Mouse (Mus musculus) lung, embryonic 16.5 days (tissue): Measurements from ENCODE around the gene Cdc42bpa. TPM values are rescaled to one million over a fixed set of nuclear protein-coding genes. Genes with fewer than 3 reads are reported as not detected.

Source experiments
- ATAC-seq: fragments of 200-750 bp; cut with Nextera tagmentation; 2 replicates; pipeline ENCODE4 v1.8.0; 2017; ENCODE audit warnings: low read depth, mild to moderate bottlenecking, moderate library complexity
- H3K27ac ChIP-seq: fragments of 300-500 bp; sonication (generic); 2 replicates; pipeline ENCODE4 v1.5.1; 2014; ENCODE audit warnings: mild to moderate bottlenecking, control low read depth, low read length
- H3K27me3 ChIP-seq: fragments of 300-500 bp; sonication (generic); 2 replicates; pipeline ENCODE4 v1.6.1; 2014; ENCODE audit warnings: low read depth, low read length, mixed read lengths; ENCODE audit not compliant: control insufficient read depth, insufficient read depth
- H3K36me3 ChIP-seq: fragments of 300-500 bp; sonication (generic); 2 replicates; pipeline ENCODE4 v1.6.1; 2014; ENCODE audit warnings: low read length; ENCODE audit not compliant: control insufficient read depth, insufficient read depth
- H3K4me1 ChIP-seq: fragments of 300-500 bp; sonication (generic); replicated peaks from 2 replicates; pipeline ENCODE4 v1.6.1; 2014; ENCODE audit warnings: low read length, mixed read lengths; ENCODE audit not compliant: control insufficient read depth, insufficient read depth
- H3K4me2 ChIP-seq: fragments of 300-500 bp; sonication (generic); 2 replicates; pipeline ENCODE4 v1.6.1; 2014; ENCODE audit warnings: low read depth, low read length, control low read depth
- H3K4me3 ChIP-seq: fragments of 300-500 bp; sonication (generic); 2 replicates; pipeline ENCODE4 v1.5.1; 2014; ENCODE audit warnings: mild to moderate bottlenecking, low read length, control low read depth
- H3K9ac ChIP-seq: fragments of 300-500 bp; sonication (generic); 2 replicates; pipeline ENCODE4 v1.6.1; 2014; ENCODE audit warnings: low read length, control low read depth
- H3K9me3 ChIP-seq: fragments of 300-500 bp; sonication (generic); 2 replicates; pipeline ENCODE4 v1.6.1; 2016; ENCODE audit warnings: low read length; ENCODE audit not compliant: control insufficient read depth
- WGBS: fragments of 180-500 bp; shearing (Covaris S2); extraction: QIAGEN DNeasy Blood & Tissue Kit; methylation state at CpG from one replicate; pipeline ENCODE4 v1.1.7; 2014; 5-methylcytosine and 5-hydroxymethylcytosine counted together
- polyA plus RNA-seq: library from polyadenylated mRNA; unstranded; fragments of >200 nt; fragmentation: Nextera tagmentation; extraction: Ambion mirVana; gene quantifications from 2 replicates; pipeline ENCODE4 v1.2.1, GENCODE M21; 2015

The Cdc42bpa gene
- polyA plus RNA-seq, 1 experiment from 2014 or later = 13.7 TPM

DNA sequence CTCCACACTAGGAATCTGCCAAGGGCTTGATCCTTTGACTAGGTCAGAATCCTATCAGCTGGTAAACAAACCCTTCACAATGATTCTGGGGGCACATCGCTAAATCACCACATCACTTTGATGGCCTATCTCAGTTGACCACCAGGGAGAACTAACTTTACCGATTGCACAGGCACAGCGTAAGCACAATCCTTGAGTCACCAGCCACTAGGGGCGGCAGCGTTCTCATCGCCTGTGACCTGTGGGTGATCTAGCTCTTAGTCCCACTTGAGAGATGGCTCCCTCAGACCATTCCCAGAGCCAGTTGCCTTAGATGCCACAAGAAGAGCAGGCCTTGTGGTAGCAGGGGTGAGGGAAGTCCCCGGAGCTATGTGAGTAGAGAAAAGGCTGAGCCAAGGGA lies 31.4 kb upstream of the Cdc42bpa start:
- Histone ChIP-seq H3K27ac (no peak overlapping the region), H3K4me3 (no peak overlapping the region), H3K4me1 (no peaks in the 10 kb centered on the region), H3K36me3 (no peaks in the 10 kb centered on the region), H3K4me2 (no peak overlapping the region), H3K27me3 (no peaks in the 10 kb centered on the region), H3K9ac (no peak overlapping the region), H3K9me3 (no peaks in the 10 kb centered on the region)
- 51% methylated on average over 7 of the region's 7 CpGs for WGBS
- ATAC-seq = no peak

DNA sequence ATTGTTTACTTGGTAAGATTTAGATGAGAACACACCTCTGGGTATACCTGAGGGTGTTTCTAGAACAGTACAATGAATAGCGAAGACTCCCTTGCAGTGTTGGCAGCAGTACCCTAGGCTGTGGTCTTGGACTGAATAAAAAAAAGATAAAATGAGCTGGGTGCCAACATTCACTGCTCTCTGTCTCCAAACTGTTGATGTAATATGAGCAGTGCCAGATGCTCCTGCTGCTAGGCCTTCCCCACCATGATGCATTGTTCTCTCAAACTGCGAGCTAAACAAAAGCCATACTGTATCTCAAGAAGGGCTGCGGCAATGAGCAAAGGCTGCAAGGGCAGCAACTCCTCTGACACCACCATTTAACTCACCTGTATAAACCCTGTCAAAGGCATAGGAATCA lies 29.0 kb upstream of the Cdc42bpa start:
- Histone ChIP-seq H3K27ac (no peak overlapping the region), H3K4me3 (no peak overlapping the region), H3K4me2 (no peak overlapping the region), H3K4me1 (no peaks in the 10 kb centered on the region), H3K9ac (no peak overlapping the region), H3K36me3 (no peaks in the 10 kb centered on the region), H3K27me3 (no peaks in the 10 kb centered on the region), H3K9me3 (no peaks in the 10 kb centered on the region)
- WGBS = 53% methylated on average over 3 of the region's 3 CpGs
- ATAC-seq = no peak

DNA sequence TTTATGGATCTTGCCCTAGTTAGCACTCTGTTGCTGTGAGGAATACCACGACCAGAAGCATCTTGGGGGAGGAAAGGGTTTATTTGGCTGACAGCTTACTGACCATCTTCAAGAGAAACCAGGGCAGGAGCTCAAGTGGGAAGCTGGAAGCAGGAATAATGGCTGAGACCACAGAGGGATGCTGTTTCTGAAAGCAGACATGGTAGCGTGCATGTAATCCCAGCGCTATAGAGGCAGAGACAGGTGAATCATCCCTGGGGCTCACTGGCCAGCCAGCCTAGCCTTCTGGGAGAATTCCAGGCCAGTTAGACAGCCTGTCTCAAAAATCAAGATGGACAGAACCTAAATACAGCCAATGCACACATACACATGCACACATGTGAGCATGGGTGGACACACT lies 26.2 kb upstream of the Cdc42bpa start:
- no peaks in the 10 kb centered on the region for H3K9me3 ChIP-seq
- no peak for ATAC-seq
- no peaks in the 10 kb centered on the region for H3K36me3 ChIP-seq
- no peak overlapping the region for H3K9ac ChIP-seq
- no peak overlapping the region for H3K4me3 ChIP-seq
- no peaks in the 10 kb centered on the region for H3K27me3 ChIP-seq
- no peak overlapping the region for H3K27ac ChIP-seq
- WGBS = 88% methylated on average over 3 of the region's 3 CpGs
- no peaks in the 10 kb centered on the region for H3K4me1 ChIP-seq
- no peak overlapping the region for H3K4me2 ChIP-seq

DNA sequence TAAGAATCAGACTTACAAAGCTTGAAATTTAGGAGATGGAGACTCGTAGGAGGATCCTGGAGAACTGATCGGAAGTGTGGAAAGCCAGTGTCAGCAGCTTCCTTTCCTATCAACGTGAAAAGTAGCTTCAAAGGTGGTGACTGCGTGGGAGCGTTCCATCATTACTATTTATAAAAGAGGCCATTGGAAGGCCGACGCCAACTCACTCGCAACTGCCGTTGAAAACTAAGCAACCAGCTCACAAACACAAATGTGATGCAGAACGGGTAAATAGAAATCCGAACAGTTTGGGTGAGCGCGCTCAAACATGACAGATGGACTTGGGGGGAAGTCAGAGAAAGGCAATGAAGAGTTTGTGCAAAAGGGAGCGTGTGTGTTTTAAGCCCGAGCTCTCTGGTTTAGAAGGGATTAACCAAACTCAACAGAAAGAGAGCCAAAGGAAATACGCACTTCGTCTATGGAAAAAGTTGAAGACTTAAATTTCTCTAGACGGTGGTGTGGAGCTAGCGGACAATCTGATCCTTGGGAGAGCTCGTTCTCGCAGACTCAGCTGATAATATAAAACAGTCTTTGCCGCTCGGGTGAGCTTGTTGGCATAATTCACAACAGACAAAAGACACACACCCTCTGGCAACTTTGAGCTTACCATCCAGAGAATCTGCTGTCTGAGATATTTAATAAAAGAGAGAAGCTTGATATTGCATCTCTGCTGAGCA lies 20.0 kb upstream of the Cdc42bpa start:
- Histone ChIP-seq H3K4me1 (no peaks in the 10 kb centered on the region), H3K9me3 (no peaks in the 10 kb centered on the region), H3K27ac (peak overlapping the region; percentile 59), H3K9ac (no peak overlapping the region), H3K4me2 (peak overlapping the region; percentile 27), H3K4me3 (0 out of 2 replicates have a peak overlapping the region, but pooled peaks have one; percentile 15), H3K36me3 (no peaks in the 10 kb centered on the region), H3K27me3 (no peaks in the 10 kb centered on the region)
- peak; percentile 47; the same call in 1 of the 2 replicates for ATAC-seq
- whole genome bisulfite sequencing = 64% methylated on average over 23 of the region's 23 CpGs

DNA sequence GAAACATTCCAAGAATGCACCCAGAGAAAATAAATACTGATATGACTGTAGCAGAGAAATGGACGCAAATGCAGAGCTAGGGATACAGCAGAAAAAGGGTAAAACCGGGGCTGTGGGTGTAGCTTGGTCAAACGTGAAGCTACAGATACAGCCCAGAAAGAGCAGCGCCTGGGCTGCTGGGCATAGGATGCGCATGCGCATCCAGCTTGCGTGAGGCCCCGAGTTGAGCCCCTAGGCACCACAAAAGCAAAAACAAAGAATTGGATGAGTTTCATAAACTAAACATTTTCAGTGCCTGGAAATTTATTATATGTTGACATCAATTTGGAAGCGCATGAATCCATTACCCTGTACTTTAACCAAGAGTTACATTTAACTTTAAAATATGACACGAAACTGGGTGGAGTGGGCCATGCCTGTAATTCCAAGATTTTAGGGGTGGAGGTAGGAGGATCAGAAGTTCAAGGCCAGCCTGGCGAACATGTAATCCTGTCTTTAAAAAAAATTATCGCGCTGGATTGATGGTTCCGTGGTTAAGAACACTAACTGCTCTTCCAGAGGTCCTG lies 19.4 kb upstream of the Cdc42bpa start:
- H3K27ac ChIP-seq = peak overlapping the region; percentile 59
- no peaks in the 10 kb centered on the region for H3K9me3 ChIP-seq
- H3K4me1 ChIP-seq = no peaks in the 10 kb centered on the region
- H3K9ac ChIP-seq = no peak overlapping the region
- 62% methylated on average over 14 of the region's 14 CpGs for WGBS
- peak overlapping the region; percentile 27 for H3K4me2 ChIP-seq
- no peaks in the 10 kb centered on the region for H3K27me3 ChIP-seq
- H3K36me3 ChIP-seq = no peaks in the 10 kb centered on the region
- 0 out of 2 replicates have a peak overlapping the region, but pooled peaks have one; percentile 15 for H3K4me3 ChIP-seq
- ATAC-seq = peak; percentile 91

GRCm38 (mm10) chr1:179945017-179945416 lies 15.3 kb upstream of the Cdc42bpa start:
- Histone ChIP-seq H3K4me1 (no peaks in the 10 kb centered on the region), H3K36me3 (no peaks in the 10 kb centered on the region), H3K9me3 (no peaks in the 10 kb centered on the region), H3K27me3 (no peaks in the 10 kb centered on the region), H3K27ac (no peak overlapping the region), H3K4me3 (no peak overlapping the region), H3K4me2 (no peak overlapping the region), H3K9ac (no peak overlapping the region)
- WGBS = 79% methylated on average over 10 of the region's 10 CpGs
- no peak for ATAC-seq

DNA sequence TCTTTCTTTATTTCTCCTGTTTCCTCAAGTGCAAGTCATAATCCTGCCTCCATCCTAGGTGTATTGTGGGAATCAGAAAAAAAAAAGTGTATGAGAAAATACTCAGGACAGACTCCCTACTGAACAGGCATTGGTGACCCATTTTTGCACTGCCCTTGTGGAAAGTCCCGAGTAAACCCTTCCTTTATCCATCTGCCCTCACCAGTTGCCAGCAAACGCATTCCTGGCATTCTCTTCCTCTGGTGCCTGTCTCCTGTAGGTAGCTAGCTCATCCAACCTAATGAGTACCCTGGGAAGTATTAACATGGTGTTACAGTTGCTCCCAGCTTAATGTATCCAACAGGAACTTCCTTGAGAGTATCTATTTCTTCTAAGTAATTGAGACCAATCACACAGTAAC lies 13.7 kb upstream of the Cdc42bpa start:
- Histone ChIP-seq H3K9ac (no peak overlapping the region), H3K4me2 (no peak overlapping the region), H3K4me1 (no peaks in the 10 kb centered on the region), H3K36me3 (no peaks in the 10 kb centered on the region), H3K9me3 (no peaks in the 10 kb centered on the region), H3K27ac (no peak overlapping the region), H3K4me3 (no peak overlapping the region), H3K27me3 (no peaks in the 10 kb centered on the region)
- 25% methylated on average over 2 of the region's 2 CpGs for WGBS
- ATAC-seq = no peak

- ATAC-seq = no peak
- no peak overlapping the region for H3K4me2 ChIP-seq
- WGBS = 92% methylated on average over 2 of the region's 2 CpGs
- no peaks in the 10 kb centered on the region for H3K36me3 ChIP-seq
- H3K27ac ChIP-seq = no peak overlapping the region
- H3K4me1 ChIP-seq = no peaks in the 10 kb centered on the region
- H3K9me3 ChIP-seq = no peaks in the 10 kb centered on the region
- no peaks in the 10 kb centered on the region for H3K27me3 ChIP-seq
- H3K9ac ChIP-seq = no peak overlapping the region
- no peak overlapping the region for H3K4me3 ChIP-seq
Observed at GRCm38 (mm10) chr1:179947653-179948052, 12.6 kb upstream of the Cdc42bpa start.

DNA sequence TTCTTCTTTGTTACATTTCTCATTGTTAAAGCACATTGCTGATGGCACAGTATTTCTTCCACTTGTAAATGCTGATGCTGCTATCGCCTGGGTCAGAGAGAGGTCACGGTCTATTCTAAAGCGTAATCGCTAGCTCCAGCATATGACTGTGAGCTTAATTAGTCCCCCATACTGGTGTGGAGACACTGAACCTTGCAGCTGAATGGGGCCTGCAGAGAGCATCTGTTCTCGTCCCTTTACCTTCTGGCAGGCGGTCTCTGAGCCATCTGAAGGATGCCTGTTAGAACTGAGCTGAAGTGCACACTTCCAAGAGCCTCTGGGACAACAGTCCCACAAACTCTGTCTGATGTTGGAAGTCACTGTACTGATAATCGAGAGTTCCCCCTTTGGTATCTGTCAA lies 8.7 kb upstream of the Cdc42bpa start:
- no peak overlapping the region for H3K4me3 ChIP-seq
- no peaks in the 10 kb centered on the region for H3K4me1 ChIP-seq
- no peaks in the 10 kb centered on the region for H3K36me3 ChIP-seq
- WGBS = 70% methylated on average over 7 of the region's 7 CpGs
- no peaks in the 10 kb centered on the region for H3K9me3 ChIP-seq
- no peak overlapping the region for H3K4me2 ChIP-seq
- no peak overlapping the region for H3K9ac ChIP-seq
- H3K27ac ChIP-seq = no peak overlapping the region
- no peak for ATAC-seq
- no peaks in the 10 kb centered on the region for H3K27me3 ChIP-seq
